Mouse (Mus musculus) heart, postnatal 25 days (tissue): ENCODE data around the gene Nedd4. TPM values are rescaled to one million over a fixed set of nuclear protein-coding genes. Genes with fewer than 3 reads are reported as not detected.

Experiments
- DNase-seq: peaks from one replicate; pipeline ENCODE4 v3.0.0; 2022; ENCODE audit warnings: low spot score
- intact Hi-C: fragments of 180-260 bp; cut with DNase I; formaldehyde crosslinking; loops from one replicate; pipeline ENCODE4 v1.15.1; 2025
- total RNA-seq, 2 experiments: library from RNA; stranded (reverse); gene quantifications; 2 replicates each; pipeline ENCODE4 v1.2.3; 2021

Gene Nedd4
- total RNA-seq, 2 experiments from 2014 or later, result 337 to 377 TPM

- intact Hi-C loops, result no loop called here
- DNase-seq, result no peak
Measured at GRCm38 (mm10) chr9:72775022-72775421, 112.9 kb downstream of the Nedd4 start.

GRCm38 (mm10) chr9:72779004-72779403 lies 116.9 kb downstream of the Nedd4 start:
- intact Hi-C loops, result no loop called here
- no peak for DNase-seq

- intact Hi-C loops, result no loop called here
- no peak for DNase-seq
Measured at GRCm38 (mm10) chr9:72779733-72780132, 117.6 kb downstream of the Nedd4 start.

GRCm38 (mm10) chr9:72780694-72781093 lies 118.5 kb downstream of the Nedd4 start:
- DNase-seq, result no peak
- intact Hi-C loops, result no loop called here

- DNase-seq, result no peak
- intact Hi-C loops, result no loop called here
Measured at GRCm38 (mm10) chr9:72781466-72781865, 119.3 kb downstream of the Nedd4 start.

GRCm38 (mm10) chr9:72782121-72782520 lies 120.0 kb downstream of the Nedd4 start:
- intact Hi-C loops, result no loop called here
- DNase-seq, result no peak

GRCm38 (mm10) chr9:72787732-72788131 lies 125.6 kb downstream of the Nedd4 start:
- intact Hi-C loops, result no loop called here
- DNase-seq, result no peak

- DNase-seq, result no peak
- intact Hi-C loops, result no loop called here
Measured at GRCm38 (mm10) chr9:72790530-72791212, 128.5 kb downstream of the Nedd4 start.

GRCm38 (mm10) chr9:72791213-72791582 lies 129.1 kb downstream of the Nedd4 start:
- intact Hi-C loops, result no loop called here
- DNase-seq, result no peak

- intact Hi-C loops, result no loop called here
- peak; percentile 9 for DNase-seq
Measured at GRCm38 (mm10) chr9:72791681-72792080, 129.5 kb downstream of the Nedd4 start.

GRCm38 (mm10) chr9:72795243-72795642 lies 133.1 kb downstream of the Nedd4 start:
- DNase-seq, result no peak
- intact Hi-C loops, result no loop called here

GRCm38 (mm10) chr9:72797136-72797621 lies 135.0 kb downstream of the Nedd4 start:
- intact Hi-C loops, result no loop called here
- peak; percentile 81 for DNase-seq

Other genes starting within 250 kb of the Nedd4 start
- gene Mns1, start 224.3 kb upstream of the Nedd4 start, total RNA-seq, result under 1 TPM; 0.11 to 0.13 TPM
- gene Tex9, start 170.1 kb upstream of the Nedd4 start, total RNA-seq, result 1 to 10 TPM; 1.6 to 2.6 TPM
- 10 to 100 TPM in 1 of 2 experiments, 1 to 10 TPM in 1; 8.7 to 10.3 TPM for gene Rfx7, start 130.1 kb upstream of the Nedd4 start, total RNA-seq
- gene Prtg, start 144.5 kb downstream of the Nedd4 start, total RNA-seq, result under 1 TPM; 0.08 to 0.45 TPM